Mouse (Mus musculus) adipocyte (in vitro differentiated cells): Measurements from ENCODE around the gene Nckap1l.

Source experiments
- DNase-seq: peaks from one replicate; pipeline ENCODE4 v3.0.0-alpha.2; 2016; ENCODE audit warnings: low spot score

The Nckap1l gene

DNA sequence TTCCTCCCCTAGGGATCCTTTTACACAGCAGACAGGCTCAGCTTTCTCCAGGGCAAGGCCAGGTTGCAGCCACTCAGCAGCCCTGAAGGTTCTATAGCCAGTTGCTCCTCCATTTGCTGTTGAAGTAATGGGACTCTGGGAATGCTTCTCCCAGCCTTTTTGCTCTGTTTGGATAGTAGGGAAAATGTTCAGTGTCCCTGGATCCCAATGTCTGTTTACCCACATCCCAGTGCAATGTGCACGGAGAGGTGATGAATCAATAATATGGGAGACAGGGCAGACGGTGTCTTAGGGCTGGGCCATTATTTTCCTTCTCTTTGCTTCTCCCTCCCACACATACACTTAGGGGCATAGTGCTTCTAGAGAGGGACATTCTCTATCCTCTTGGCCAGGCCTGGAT is 85.7 kb downstream of the Nckap1l start:
- no peak for DNase-seq

- DNase-seq = no peak
Measured at GRCm38 (mm10) chr15:103540646-103541045, 87.1 kb downstream of the Nckap1l start.

GRCm38 (mm10) chr15:103542526-103542925 is 88.9 kb downstream of the Nckap1l start:
- no peak for DNase-seq

GRCm38 (mm10) chr15:103547983-103548382 is 94.4 kb downstream of the Nckap1l start:
- no peak for DNase-seq
